Mouse (Mus musculus): ENCODE data around the gene Draxin. TPM values are rescaled to one million over a fixed set of nuclear protein-coding genes. Genes with fewer than 3 reads are reported as not detected.

Draxin gene
- polyA plus RNA-seq, 1 experiment: 0.23 TPM

DNA sequence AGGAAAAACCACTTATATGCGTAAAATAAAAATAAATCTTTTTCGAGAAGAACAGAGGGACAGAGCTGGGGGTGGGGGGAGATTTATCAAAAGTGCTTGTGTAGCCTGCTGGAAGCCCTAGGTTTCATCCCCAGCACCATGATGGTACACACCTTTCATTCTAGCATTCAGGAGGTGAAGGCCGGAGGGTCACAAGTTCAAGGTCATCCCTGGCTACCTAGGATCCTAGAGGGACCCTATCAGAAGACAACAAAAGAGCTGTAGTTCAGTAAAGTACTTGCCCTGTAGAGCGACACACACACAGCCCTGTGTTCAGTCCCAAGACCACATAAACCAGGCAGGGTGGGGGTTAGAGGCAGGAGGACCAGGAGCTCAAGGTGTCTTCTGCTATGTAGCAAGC lies 23.5 kb upstream of the Draxin start:
- H3K27ac ChIP-seq (ENCODE audit: insufficient read depth, low read length): no peak overlapping the region
- no peak overlapping the region for H3K4me3 ChIP-seq (ENCODE audit: insufficient read depth, low read length)
- H3K4me1 ChIP-seq (ENCODE audit: control insufficient read depth, insufficient read depth, low read length): peaks cover 3% of the 10 kb centered on the region; the same call in 1 of the 2 replicates
- no peak for TF ChIP-seq POLR2A (IDR thresholded peaks at IDR 0.05; ENCODE audit: low read depth, low read length)
- no peak for TF ChIP-seq CTCF (IDR thresholded peaks at IDR 0.05; ENCODE audit: borderline replicate concordance, insufficient read depth, low read length)

DNA sequence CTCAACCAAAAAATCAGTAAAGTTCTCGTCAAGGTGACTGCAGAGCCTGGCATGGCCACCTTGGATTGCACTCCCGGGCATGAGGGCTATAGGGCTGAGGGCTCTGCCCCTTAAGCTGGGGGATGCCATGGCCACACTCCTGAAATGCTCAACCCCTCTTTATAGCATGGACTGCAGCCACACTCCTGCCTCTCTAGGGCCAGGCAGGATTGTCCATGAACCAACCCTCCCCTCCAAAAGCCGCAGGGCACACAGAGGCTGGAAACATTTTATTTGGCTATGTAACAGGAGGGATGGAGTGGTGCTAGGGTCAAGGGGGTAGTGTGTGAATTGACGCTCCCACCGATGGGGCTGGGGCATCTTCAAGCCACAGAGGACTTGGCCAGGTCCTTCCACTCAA lies 22.0 kb upstream of the Draxin start:
- peaks cover 3% of the 10 kb centered on the region; the same call in 1 of the 2 replicates for H3K4me1 ChIP-seq (ENCODE audit: control insufficient read depth, insufficient read depth, low read length)
- no peak overlapping the region for H3K27ac ChIP-seq (ENCODE audit: insufficient read depth, low read length)
- H3K4me3 ChIP-seq (ENCODE audit: insufficient read depth, low read length): no peak overlapping the region
- TF ChIP-seq CTCF (IDR thresholded peaks at IDR 0.05; ENCODE audit: borderline replicate concordance, insufficient read depth, low read length) (no peak), POLR2A (IDR thresholded peaks at IDR 0.05; ENCODE audit: low read depth, low read length) (0 out of 2 replicates have a peak, but pooled peaks have one; percentile 8)

DNA sequence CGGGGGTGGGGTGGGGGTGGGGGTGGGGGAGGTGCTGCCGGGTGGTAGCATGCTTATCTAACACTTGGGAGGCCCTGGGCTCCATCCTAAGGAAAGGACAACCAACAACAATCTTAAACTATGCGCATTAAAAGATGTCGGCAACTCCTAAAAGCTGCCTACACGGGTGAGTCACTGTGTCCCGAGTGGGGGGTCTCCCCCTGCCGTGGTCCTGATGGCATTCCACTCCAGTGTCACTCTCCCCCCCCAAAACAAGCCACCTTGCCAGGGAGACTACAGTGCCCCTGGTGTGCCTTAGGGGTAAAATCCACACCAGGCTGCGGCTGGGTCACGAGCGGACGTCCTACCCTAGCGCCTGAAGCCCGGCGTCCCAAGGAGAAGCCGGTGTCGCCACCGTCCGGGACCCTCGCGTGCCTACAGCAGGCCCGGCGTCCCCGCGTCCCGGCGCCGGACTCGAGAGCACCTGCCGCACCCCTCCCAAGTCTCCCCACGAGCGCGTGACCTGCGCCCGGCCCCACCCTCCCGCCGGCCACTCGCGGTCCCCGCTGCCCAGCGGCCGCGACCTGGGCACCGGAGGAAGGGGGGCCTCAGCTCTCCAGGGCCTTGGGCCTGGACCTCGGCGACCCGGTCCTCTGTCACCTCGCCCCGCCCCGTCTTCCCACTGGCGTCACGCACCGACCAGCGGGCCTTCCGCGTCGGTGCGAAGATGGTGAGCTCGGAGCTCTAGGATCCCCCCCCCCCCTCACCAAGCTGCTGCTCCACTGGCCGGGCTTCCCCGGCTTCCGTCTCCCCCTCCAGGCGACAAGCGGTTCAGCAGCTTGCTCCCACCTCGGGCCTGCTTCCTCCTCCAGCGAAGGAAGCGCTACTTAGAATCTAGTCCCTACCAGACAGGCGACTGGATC lies 21.0 kb upstream of the Draxin start, which contains the start of gene Fbxo6:
Gene Fbxo6 (minus strand): TSS at position 874 of the 902 bp plus-strand sequence.
- Histone ChIP-seq H3K4me1 (ENCODE audit: control insufficient read depth, insufficient read depth, low read length) (peaks cover 3% of the 10 kb centered on the region; the same call in 1 of the 2 replicates), H3K4me3 (ENCODE audit: insufficient read depth, low read length) (peak within 1 kb of the TSS; percentile 47), H3K27ac (ENCODE audit: insufficient read depth, low read length) (peak within 1 kb of the TSS; percentile 78)
- TF ChIP-seq CTCF (IDR thresholded peaks at IDR 0.05; ENCODE audit: borderline replicate concordance, insufficient read depth, low read length) (peak; percentile 40; the same call in 1 of the 2 replicates), POLR2A (IDR thresholded peaks at IDR 0.05; ENCODE audit: low read depth, low read length) (peak; percentile 46)

DNA sequence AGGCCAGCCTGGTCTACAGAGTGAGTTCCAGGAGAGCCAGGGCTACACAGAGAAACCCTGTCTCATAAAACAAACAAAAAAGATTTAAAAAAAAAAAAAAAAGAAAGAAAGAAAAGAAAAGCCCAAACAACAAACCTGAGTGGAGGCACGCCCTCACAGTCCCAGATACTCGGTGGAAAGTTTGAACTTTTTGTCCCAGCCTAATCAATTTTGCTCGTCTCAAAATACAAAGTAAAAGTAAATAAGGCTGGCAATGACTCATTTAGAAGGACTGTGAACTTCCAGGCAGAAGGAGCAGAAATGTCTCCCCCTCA lies 20.4 kb upstream of the Draxin start:
- TF ChIP-seq POLR2A (IDR thresholded peaks at IDR 0.05; ENCODE audit: low read depth, low read length): no peak
- TF ChIP-seq CTCF (IDR thresholded peaks at IDR 0.05; ENCODE audit: borderline replicate concordance, insufficient read depth, low read length): no peak
- Histone ChIP-seq H3K4me3 (ENCODE audit: insufficient read depth, low read length) (no peak overlapping the region), H3K4me1 (ENCODE audit: control insufficient read depth, insufficient read depth, low read length) (peaks cover 3% of the 10 kb centered on the region; the same call in 1 of the 2 replicates), H3K27ac (ENCODE audit: insufficient read depth, low read length) (peak overlapping the region; percentile 78)

DNA sequence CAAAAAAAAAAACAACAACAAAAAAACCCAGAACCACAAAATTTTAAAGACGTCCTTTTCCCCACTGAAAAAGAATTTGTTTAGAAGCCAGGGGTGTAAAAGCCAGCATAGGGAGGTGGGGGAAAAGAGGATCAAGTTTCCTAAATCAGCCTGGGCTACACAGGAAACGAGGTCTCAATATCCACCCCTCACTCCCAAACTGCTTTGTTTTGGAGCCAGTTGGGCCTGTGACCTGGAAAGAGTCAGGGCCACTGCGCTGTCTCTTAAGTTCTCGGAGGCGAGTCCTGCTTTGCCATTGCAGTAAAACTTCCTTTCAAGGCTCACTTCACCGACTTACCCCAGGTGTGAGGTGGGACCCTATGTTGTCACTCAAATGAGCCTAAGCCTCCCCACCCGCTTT lies 19.7 kb upstream of the Draxin start:
- Histone ChIP-seq H3K4me1 (ENCODE audit: control insufficient read depth, insufficient read depth, low read length) (peaks cover 3% of the 10 kb centered on the region; the same call in 1 of the 2 replicates), H3K4me3 (ENCODE audit: insufficient read depth, low read length) (no peak overlapping the region), H3K27ac (ENCODE audit: insufficient read depth, low read length) (peak overlapping the region; percentile 78)
- TF ChIP-seq POLR2A (IDR thresholded peaks at IDR 0.05; ENCODE audit: low read depth, low read length) (no peak), CTCF (IDR thresholded peaks at IDR 0.05; ENCODE audit: borderline replicate concordance, insufficient read depth, low read length) (no peak)

DNA sequence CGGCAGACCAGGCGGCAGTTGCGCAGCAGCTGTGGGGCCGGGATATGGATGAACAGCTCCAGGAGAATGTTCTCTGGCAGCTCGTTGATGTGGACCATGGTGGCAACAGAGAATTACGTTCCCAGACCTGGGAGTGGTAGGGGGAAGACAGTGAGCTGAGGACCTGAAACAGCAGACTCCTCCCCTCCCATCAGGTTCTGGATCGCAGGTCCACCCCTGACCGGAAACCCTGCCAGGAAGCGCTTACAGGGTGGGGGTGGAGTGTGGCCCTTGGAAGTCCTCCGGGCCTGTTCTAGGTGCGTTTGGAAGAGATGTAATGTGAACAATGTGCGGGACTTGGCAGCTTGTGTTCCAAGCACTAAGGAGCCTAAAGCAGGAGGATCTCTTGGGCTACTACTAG lies 19.0 kb upstream of the Draxin start:
- Histone ChIP-seq H3K4me3 (ENCODE audit: insufficient read depth, low read length) (no peak overlapping the region), H3K27ac (ENCODE audit: insufficient read depth, low read length) (peak overlapping the region; percentile 45; the same call in 1 of the 2 replicates), H3K4me1 (ENCODE audit: control insufficient read depth, insufficient read depth, low read length) (peaks cover 3% of the 10 kb centered on the region; the same call in 1 of the 2 replicates)
- no peak for TF ChIP-seq CTCF (IDR thresholded peaks at IDR 0.05; ENCODE audit: borderline replicate concordance, insufficient read depth, low read length)
- TF ChIP-seq POLR2A (IDR thresholded peaks at IDR 0.05; ENCODE audit: low read depth, low read length): no peak

DNA sequence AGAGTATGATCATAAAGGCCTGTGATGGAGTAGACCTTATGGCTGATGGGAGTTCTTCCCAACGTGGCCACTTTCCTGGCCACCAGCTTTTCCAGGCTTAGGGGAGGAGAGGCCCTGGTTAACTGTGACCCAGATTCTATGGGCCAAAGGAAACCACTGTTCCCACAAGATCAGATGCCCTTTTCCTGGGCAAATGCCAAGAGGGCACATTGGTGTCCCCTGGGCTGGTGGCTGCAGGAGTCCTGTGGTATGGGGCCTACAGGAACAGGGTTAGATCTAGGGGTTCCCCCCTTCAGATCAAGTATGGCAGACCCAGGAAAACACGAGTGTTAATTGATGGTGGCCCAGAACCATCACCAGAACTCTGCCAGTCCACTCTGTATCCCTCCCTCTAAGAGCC lies 17.2 kb upstream of the Draxin start:
- no peak overlapping the region for H3K4me3 ChIP-seq (ENCODE audit: insufficient read depth, low read length)
- TF ChIP-seq POLR2A (IDR thresholded peaks at IDR 0.05; ENCODE audit: low read depth, low read length) (no peak), CTCF (IDR thresholded peaks at IDR 0.05; ENCODE audit: borderline replicate concordance, insufficient read depth, low read length) (no peak)
- peaks cover 3% of the 10 kb centered on the region; the same call in 1 of the 2 replicates for H3K4me1 ChIP-seq (ENCODE audit: control insufficient read depth, insufficient read depth, low read length)
- no peak overlapping the region for H3K27ac ChIP-seq (ENCODE audit: insufficient read depth, low read length)

DNA sequence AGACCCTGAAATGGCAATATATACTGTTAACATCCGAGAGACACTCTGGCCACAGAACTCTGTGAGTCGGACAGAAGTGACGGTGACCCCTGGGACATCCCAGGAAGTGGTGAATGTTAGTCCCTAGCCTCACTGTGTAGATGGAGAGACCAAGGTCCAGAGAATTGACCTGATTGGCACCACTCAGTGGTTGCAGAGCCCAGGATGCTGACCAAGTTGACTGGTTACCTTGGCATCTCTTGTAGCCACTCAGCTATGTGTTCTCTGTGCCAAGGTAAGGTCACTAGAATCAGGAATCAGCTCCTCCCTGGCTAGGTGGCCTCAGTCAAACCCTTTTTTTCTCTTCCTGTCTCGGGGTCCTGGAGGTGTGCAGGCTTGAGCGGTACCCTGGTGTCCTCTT lies 13.2 kb upstream of the Draxin start:
- no peak overlapping the region for H3K4me3 ChIP-seq (ENCODE audit: insufficient read depth, low read length)
- no peaks in the 10 kb centered on the region for H3K4me1 ChIP-seq (ENCODE audit: control insufficient read depth, insufficient read depth, low read length)
- 0 out of 2 replicates have a peak, but pooled peaks have one; percentile 21 for TF ChIP-seq POLR2A (IDR thresholded peaks at IDR 0.05; ENCODE audit: low read depth, low read length)
- TF ChIP-seq CTCF (IDR thresholded peaks at IDR 0.05; ENCODE audit: borderline replicate concordance, insufficient read depth, low read length): no peak
- H3K27ac ChIP-seq (ENCODE audit: insufficient read depth, low read length): no peak overlapping the region

DNA sequence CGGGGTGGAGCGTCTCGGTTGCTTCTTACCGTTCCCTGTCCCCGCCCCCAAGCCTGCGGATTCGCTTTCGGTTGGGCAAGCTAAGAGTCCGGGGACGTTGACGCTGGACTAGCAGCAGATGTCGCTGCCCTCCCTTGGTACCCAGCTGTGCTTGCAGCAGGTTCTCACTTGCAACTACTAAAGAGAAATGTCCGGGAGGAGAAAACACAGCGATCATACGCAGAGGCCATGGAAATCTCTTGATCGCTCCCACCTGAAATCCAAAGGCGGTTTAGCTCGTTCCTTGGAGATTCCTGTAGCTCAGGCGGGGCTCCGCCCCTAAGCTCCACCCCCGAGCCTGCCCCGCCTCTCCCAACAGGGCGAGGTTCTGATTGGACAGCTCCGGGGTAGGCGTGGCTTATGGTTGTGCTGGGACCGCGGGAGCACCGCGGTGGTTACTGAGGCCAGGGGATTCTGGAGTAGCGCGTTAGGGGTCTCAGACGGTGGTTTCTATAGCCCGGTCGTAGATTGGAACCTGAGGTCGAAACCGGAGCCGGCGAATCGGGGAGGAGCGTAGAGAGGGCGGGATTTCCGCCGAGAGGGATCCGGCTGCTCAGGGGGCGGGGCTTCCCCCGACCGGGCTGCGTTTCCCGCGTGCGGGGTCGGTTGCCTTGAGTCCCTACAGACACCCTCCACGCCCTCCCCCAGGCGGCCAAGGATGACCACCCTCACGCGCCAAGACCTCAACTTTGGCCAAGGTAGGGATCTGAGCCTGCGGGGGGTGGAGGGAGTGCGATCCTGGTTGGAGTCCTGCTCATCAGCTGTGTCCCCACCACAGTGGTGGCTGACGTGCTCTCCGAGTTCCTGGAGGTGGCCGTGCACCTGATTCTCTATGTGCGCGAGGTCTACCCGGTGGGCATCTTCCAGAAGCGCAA lies 9.9 kb upstream of the Draxin start:
- 0 out of 2 replicates have a peak overlapping the region, but pooled peaks have one; percentile 21 for H3K27ac ChIP-seq (ENCODE audit: insufficient read depth, low read length)
- peak overlapping the region; percentile 80 for H3K4me3 ChIP-seq (ENCODE audit: insufficient read depth, low read length)
- TF ChIP-seq CTCF (IDR thresholded peaks at IDR 0.05; ENCODE audit: borderline replicate concordance, insufficient read depth, low read length) (peak; percentile 85; the same call in 1 of the 2 replicates), POLR2A (IDR thresholded peaks at IDR 0.05; ENCODE audit: low read depth, low read length) (peak; percentile 71)
- H3K4me1 ChIP-seq (ENCODE audit: control insufficient read depth, insufficient read depth, low read length): no peaks in the 10 kb centered on the region

All from embryonic fibroblast, embryonic 13.5 days (primary cell).